Mouse (Mus musculus): Measurements from ENCODE around the gene Selenow. TPM values are rescaled to one million over a fixed set of nuclear protein-coding genes. Genes with fewer than 3 reads are reported as not detected.
A peak's percentile ranks its signal among the peaks of the same experiment; 100 is the strongest.
"Not testable (repeated sequence)": the region's sequence is repeated elsewhere in the genome, so short reads cannot be mapped to it uniquely, and the experiment has no call there.

Selenow gene
- total RNA-seq, 2 experiments from 2014 or later, result 1,721 to 1,761 TPM

DNA sequence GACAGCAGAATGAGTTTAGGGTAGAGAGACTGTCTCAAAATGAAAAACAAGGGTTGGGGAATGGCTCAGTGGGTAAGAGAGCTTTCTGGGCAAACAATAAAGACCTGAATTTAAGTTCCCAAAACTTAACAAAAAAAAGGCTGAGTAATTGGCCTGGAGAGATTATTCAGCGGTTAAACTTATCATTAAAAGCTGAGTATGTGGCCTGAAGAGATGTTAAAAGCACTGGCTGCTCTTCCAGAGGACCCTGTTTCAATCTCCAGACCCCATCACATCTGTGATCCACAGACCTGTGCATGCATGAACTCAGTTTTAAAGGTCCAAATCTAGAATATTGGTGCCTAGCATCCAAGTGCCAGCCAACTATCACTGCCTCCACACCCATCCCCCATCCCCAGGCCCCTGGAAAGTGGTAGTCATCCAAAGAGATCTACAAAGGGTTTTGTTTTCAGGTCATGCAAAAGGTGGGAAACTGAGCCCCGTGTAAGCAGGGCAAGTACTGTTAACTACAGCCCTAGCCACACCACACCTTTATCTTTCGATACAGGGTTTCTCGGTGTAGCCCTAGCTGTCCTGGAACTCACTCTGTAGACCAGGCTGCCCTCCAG is 25.6 kb upstream of the Selenow start:
- DNase-seq (ENCODE audit: low spot score in 2 of 2), result no peak

DNA sequence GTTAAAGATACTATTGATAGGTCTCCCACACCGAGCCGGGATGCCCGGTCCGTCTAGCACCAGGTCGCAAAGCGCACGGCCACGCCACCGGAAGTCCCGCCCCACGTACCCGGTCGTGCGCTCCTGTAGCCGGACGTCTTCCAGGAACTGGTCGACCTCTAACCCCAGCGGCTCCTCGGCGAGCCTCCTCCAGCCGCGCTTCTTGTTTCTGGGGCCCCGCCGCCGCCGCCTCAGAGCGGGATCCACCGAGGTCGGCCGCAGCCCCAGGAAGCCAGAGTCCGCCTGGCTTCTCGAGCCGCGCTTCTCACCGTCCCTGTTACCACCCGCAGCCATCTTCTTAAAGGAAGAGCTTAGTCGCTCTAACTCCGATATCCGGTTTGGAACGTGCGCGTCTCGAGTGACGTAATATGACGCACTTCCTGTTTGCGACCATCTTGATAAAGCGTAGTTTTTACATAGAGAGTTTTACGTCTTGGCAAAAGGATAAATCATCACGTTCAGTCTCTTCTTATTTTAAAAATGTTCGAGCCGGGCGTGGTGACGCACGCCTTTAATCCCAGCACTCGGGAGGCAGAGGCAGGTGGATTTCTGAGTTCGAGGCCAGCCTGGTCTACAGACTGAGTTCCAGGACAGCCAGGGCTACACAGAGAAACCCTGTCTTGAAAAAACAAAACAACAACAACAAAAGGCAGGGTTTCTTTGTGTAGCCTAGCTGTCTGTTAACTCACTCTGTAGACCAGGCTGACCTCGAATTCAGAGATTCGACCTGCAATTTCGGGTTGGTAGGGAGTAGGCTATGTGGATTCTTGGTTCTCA is 23.7 kb upstream of the Selenow start, which contains the start of gene Nop53:
TSS of gene Nop53 (minus strand) at position 354 of the 816 bp plus-strand sequence.
- peak; percentile 96 to 98 for DNase-seq (ENCODE audit: low spot score in 2 of 2)

- DNase-seq (ENCODE audit: low spot score in 2 of 2), result no peak
Observed at GRCm38 (mm10) chr7:15945211-15945610, 23.0 kb upstream of the Selenow start.

GRCm38 (mm10) chr7:15944311-15944710 is 22.1 kb upstream of the Selenow start:
- DNase-seq (ENCODE audit: low spot score in 2 of 2), result no peak

DNA sequence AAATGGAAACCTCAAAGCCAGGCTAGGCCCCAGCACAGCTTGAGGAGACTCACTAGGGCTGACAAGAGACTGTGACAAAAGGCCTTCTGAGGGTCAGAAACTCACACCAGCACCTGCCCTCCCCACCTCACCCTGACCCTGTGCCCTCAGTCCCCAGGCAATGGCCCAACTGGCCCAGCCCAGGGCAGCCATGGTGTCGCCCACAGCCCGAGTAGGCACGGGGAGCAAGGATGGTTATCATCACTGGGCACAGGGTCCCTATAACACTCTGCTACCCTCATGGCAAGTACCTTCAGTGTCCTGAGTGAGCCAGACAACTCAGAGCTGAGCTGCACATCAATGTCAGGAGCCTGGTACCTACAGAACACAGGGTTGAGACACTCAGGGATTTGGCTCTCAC is 16.4 kb upstream of the Selenow start:
- DNase-seq (ENCODE audit: low spot score in 2 of 2), result no peak

- DNase-seq (ENCODE audit: low spot score in 2 of 2), result no peak
Observed at GRCm38 (mm10) chr7:15937491-15937890, 15.3 kb upstream of the Selenow start.

GRCm38 (mm10) chr7:15933437-15934359 is 11.5 kb upstream of the Selenow start:
- peak; percentile 29 to 47 for DNase-seq (ENCODE audit: low spot score in 2 of 2)

GRCm38 (mm10) chr7:15931635-15932034 is 9.4 kb upstream of the Selenow start:
- DNase-seq (ENCODE audit: low spot score in 2 of 2), result no peak

- no peak for DNase-seq (ENCODE audit: low spot score in 2 of 2)
Observed at GRCm38 (mm10) chr7:15930543-15930942, 8.3 kb upstream of the Selenow start.

DNA sequence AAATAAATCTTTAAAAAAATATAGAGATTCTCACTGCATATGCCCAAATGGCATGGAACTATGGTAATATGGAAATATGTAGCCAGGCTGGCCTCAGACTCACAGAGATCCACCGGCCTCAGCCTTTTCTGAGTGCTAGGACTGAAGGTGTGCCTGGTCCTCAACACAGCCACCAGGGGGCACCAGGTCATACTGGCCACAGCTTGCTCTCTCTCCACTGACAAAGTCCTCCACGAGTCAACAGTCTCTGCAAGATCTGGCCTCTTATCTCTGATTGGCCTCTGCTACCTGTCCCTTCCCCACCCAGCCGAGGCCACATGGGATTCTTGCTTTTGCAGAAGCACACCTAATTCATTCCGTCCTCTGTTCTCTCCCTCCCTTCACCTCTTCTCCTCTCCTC is 7.7 kb upstream of the Selenow start:
- DNase-seq (ENCODE audit: low spot score in 2 of 2), result no peak

GRCm38 (mm10) chr7:15921796-15922195 is 406 bp downstream of the Selenow start:
- DNase-seq (ENCODE audit: low spot score in 2 of 2), result peak in 1 of 2 experiments; percentile 48

- peak in 1 of 2 experiments; percentile 54 for DNase-seq (ENCODE audit: low spot score in 2 of 2)
Observed at GRCm38 (mm10) chr7:15920645-15921190, 1.5 kb downstream of the Selenow start.

DNA sequence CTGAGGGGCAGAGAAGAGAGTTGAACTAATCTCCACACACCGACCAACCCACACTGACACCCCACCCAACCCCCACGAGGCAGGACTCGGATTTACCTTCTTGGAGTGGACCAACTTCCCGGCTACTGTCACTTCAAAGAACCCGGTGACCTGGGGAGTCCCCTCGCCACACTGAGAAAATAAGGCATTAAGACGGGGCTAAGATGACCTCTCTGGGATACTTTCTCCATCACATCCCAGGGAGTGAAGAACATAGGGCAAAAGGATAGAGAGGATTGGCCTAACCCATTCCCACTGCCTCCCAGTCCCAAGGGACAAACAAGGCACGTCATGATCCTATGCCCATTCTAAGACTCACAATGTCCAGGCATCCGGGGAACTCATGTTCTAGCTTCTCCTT is 2.3 kb downstream of the Selenow start:
- no peak for DNase-seq (ENCODE audit: low spot score in 2 of 2)

- DNase-seq (ENCODE audit: low spot score in 2 of 2), result no peak
Observed at GRCm38 (mm10) chr7:15918371-15918770, 3.8 kb downstream of the Selenow start.

GRCm38 (mm10) chr7:15916996-15917395 is 5.2 kb downstream of the Selenow start:
- DNase-seq (ENCODE audit: low spot score in 2 of 2), result no peak

DNA sequence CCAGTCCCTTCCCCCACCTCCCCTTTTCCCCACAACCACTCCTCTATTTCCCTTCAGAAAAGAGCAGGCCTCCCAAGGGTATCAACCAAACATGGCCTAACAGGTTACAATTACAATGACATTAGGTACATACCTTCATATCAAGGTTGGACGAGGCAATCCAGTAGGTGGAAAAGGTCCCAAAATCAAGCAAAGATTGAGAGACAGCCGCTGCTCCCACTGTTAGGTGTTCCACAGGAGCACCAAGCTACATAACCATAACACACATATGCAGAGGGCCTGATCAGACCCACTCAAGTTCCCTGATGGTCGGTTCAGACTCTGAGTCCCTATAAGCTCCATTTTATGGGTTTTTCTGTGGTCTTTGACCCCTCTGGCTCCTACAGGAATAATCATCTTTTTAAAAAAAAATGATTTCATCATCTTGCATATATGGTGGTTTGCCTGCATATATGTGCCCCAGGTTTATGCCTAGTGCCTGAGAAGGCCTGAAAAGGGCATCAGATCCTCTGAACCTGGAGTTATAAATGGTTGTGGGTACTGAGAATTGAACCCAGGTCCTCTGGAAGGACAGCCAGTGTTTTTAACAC is 6.0 kb downstream of the Selenow start:
- DNase-seq (ENCODE audit: low spot score in 2 of 2), result no peak

- DNase-seq (ENCODE audit: low spot score in 2 of 2), result not testable (repeated sequence)
Observed at GRCm38 (mm10) chr7:15915695-15916094, 6.5 kb downstream of the Selenow start.

DNA sequence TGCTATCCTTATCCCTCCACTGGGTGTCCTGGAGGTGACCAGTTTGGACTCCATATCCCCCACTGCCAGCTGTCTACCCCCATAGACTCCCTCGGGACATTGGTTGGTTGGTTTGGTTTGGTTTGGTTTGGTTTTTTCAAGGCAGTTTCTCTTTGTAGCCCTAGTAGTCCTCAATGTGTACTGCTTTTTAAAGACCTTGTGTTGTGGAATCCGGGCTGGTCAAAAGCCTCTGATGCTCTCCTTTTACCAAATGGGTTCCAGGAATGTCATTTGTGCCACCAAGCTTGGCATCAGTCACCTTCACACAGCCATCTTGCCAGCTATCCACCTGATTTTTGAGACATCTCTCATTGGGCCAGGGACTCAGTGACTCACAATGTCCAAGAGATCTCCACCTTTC is 7.5 kb downstream of the Selenow start:
- no peak for DNase-seq (ENCODE audit: low spot score in 2 of 2)

GRCm38 (mm10) chr7:15914252-15914651 is 8.0 kb downstream of the Selenow start:
- no peak for DNase-seq (ENCODE audit: low spot score in 2 of 2)

DNA sequence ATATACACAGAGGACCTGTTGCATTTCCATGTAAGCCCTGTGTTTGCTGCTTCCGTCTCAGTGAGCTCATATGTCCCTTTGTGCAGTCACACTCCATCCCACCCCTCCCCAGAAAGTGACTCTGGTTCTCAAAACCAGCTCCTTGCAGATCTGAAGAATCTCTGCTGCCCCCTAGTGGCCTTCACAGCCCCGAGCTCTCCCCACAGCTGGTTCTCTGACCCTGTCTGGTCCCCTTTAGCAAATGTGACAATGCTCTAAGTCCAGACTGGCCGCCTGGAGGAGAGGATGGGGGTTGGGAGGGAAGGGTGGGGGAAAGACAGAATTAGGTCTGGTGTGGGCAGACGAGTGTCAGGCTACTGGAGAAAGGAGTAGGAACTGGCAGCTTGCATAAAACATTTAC is 10.0 kb downstream of the Selenow start:
- peak; percentile 59 to 71 for DNase-seq (ENCODE audit: low spot score in 2 of 2)

DNA sequence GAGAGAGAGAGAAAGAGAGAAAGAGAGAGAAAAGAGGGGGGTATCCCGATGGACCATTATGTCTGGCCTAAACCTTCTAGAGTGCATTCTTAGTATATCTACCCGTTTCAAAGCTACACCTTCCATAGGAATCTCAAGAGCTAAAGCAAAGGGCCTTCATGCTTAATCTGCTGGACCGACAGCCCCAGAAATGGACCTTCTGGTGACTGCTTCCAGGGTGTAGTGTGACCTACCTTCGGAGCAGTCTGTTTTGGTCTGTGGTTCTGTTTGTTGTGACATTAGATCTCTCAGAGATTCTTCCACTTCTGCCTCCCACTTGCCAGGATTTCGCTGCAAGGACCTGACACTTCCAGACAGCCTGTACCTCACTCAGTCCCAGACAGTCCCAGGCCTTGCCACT is 11.7 kb downstream of the Selenow start:
- no peak for DNase-seq (ENCODE audit: low spot score in 2 of 2)

Data from layer of hippocampus, postnatal 14 days (tissue).